Mouse (Mus musculus): ENCODE data around the gene Camk1. TPM values are rescaled to one million over a fixed set of nuclear protein-coding genes. Genes with fewer than 3 reads are reported as not detected.

Camk1 gene
- total RNA-seq, 2 experiments from 2014 or later = 35.9 to 37.7 TPM

GRCm38 (mm10) chr6:113315972-113316371 lies 27.8 kb downstream of the Camk1 start:
- intact Hi-C loops (cut with DNase I) = no loop called here
- DNase-seq = no peak

- intact Hi-C loops (cut with DNase I) = loop anchor here (5.0 to 10.0 kb wide), 3 partner anchors 71 to 263 kb away; partner anchors contain the start of genes Mtmr14, Setd5 and Thumpd3
- no peak for DNase-seq
These were observed 35.6 kb downstream of the Camk1 start for GRCm38 (mm10) chr6:113308141-113308540.

GRCm38 (mm10) chr6:113307481-113308121 lies 36.2 kb downstream of the Camk1 start:
- intact Hi-C loops (cut with DNase I) = loop anchor here (5.0 to 10.0 kb wide), 3 partner anchors 70 to 263 kb away; partner anchors contain the start of genes Mtmr14, Setd5 and Thumpd3
- DNase-seq = peak; percentile 11 to 39

GRCm38 (mm10) chr6:113306986-113307349 lies 36.8 kb downstream of the Camk1 start, which contains the start of gene Brpf1:
Gene Brpf1, plus strand, starts transcription at chr6:113307137.
- intact Hi-C loops (cut with DNase I) = loop anchor here (5.0 to 10.0 kb wide), 3 partner anchors 70 to 262 kb away; partner anchors contain the start of genes Mtmr14, Setd5 and Thumpd3
- DNase-seq = no peak

- peak; percentile 99 to 100 for DNase-seq
- intact Hi-C loops (cut with DNase I) = loop anchor here (5.0 to 10.0 kb wide), 3 partner anchors 69 to 262 kb away; partner anchors contain the start of genes Mtmr14, Setd5 and Thumpd3
These were observed 37.3 kb downstream of the Camk1 start for GRCm38 (mm10) chr6:113306322-113306985.

GRCm38 (mm10) chr6:113302258-113302657 lies 41.5 kb downstream of the Camk1 start:
- intact Hi-C loops (cut with DNase I) = loop anchor here (5.0 to 10.0 kb wide), 3 partner anchors 130 to 257 kb away; partner anchors contain the start of genes Setd5 and Thumpd3
- no peak for DNase-seq

GRCm38 (mm10) chr6:113301350-113301749 lies 42.4 kb downstream of the Camk1 start:
- intact Hi-C loops (cut with DNase I) = loop anchor here (5.0 to 10.0 kb wide), 3 partner anchors 129 to 257 kb away; partner anchors contain the start of genes Setd5 and Thumpd3
- DNase-seq = no peak

GRCm38 (mm10) chr6:113296639-113297038 lies 47.1 kb downstream of the Camk1 start:
- no peak for DNase-seq
- intact Hi-C loops (cut with DNase I) = no loop called here

- DNase-seq = no peak
- intact Hi-C loops (cut with DNase I) = no loop called here
These were observed 47.7 kb downstream of the Camk1 start for GRCm38 (mm10) chr6:113296046-113296445.

- intact Hi-C loops (cut with DNase I) = no loop called here
These were observed 50.8 kb downstream of the Camk1 start for GRCm38 (mm10) chr6:113292938-113293337.

GRCm38 (mm10) chr6:113290346-113290745 lies 53.4 kb downstream of the Camk1 start:
- intact Hi-C loops (cut with DNase I) = no loop called here
- no peak for DNase-seq

More at GRCm38 (mm10) chr6:113292938-113293337, 50.8 kb downstream of the Camk1 start:
- DNase-seq = no peak

GRCm38 (mm10) chr6:113289346-113289745 lies 54.4 kb downstream of the Camk1 start:
- DNase-seq = no peak
- intact Hi-C loops (cut with DNase I) = no loop called here

GRCm38 (mm10) chr6:113287236-113287635 lies 56.5 kb downstream of the Camk1 start:
- intact Hi-C loops (cut with DNase I) = no loop called here
- DNase-seq = no peak

- intact Hi-C loops (cut with DNase I) = no loop called here
These were observed 57.5 kb downstream of the Camk1 start for GRCm38 (mm10) chr6:113286316-113286715.

GRCm38 (mm10) chr6:113284931-113285330 lies 58.9 kb downstream of the Camk1 start:
- DNase-seq = no peak
- intact Hi-C loops (cut with DNase I) = no loop called here

More at GRCm38 (mm10) chr6:113286316-113286715, 57.5 kb downstream of the Camk1 start:
- no peak for DNase-seq

Other genes starting within 250 kb of the Camk1 start
- gene Lhfpl4, start 148.6 kb downstream of the Camk1 start, total RNA-seq (2021) = under 1 TPM; 0.22 to 0.48 TPM
- gene Mtmr14, start 106.1 kb downstream of the Camk1 start, total RNA-seq (2021) = 10 to 100 TPM; 13.4 to 15.2 TPM
- not detected for gene Cpne9, start 61.7 kb downstream of the Camk1 start, total RNA-seq (2021)
- 10 to 100 TPM in 1 of 2 experiments, 1 to 10 TPM in 1; 8.3 to 10.5 TPM for gene Brpf1, start 36.8 kb downstream of the Camk1 start, total RNA-seq (2021)
- 1 to 10 TPM; 4.1 to 5.1 TPM for gene Ogg1, start 17.0 kb downstream of the Camk1 start, total RNA-seq (2021)
- gene Tada3, start 33.9 kb upstream of the Camk1 start, total RNA-seq (2021) = 10 to 100 TPM; 11.5 to 13.3 TPM
- 10 to 100 TPM; 49.1 to 50.7 TPM for gene Arpc4, start 34.1 kb upstream of the Camk1 start, total RNA-seq (2021)
- under 1 TPM; 0.42 to 0.66 TPM for gene Ttll3, start 45.3 kb upstream of the Camk1 start, total RNA-seq (2021)
- gene Rpusd3, start 75.4 kb upstream of the Camk1 start, total RNA-seq (2021) = 1 to 10 TPM; 8.1 to 8.9 TPM
- gene Cidec, start 91.8 kb upstream of the Camk1 start, total RNA-seq (2021) = 10 to 100 TPM in 1 of 2 experiments, 1 to 10 TPM in 1; 3.7 to 14.3 TPM
- 10 to 100 TPM; 24.8 to 27.9 TPM for gene Jagn1, start 98.6 kb upstream of the Camk1 start, total RNA-seq (2021)
- gene Il17re, start 114.5 kb upstream of the Camk1 start, total RNA-seq (2021) = under 1 TPM; 0.13 to 0.15 TPM
- gene Il17rc, start 127.4 kb upstream of the Camk1 start, total RNA-seq (2021) = 1 to 10 TPM; 3.8 to 5.1 TPM
- 10 to 100 TPM; 39.1 to 49.8 TPM for gene Creld1, start 139.3 kb upstream of the Camk1 start, total RNA-seq (2021)
- not detected for gene Prrt3, start 157.9 kb upstream of the Camk1 start, total RNA-seq (2021)
- gene Emc3, start 187.7 kb upstream of the Camk1 start, total RNA-seq (2021) = 10 to 100 TPM; 52.9 to 55.7 TPM
- under 1 TPM; 0.20 to 0.30 TPM for gene Fancd2, start 187.7 kb upstream of the Camk1 start, total RNA-seq (2021)